ENCODE assay signal across 14 mouse cellular contexts in the genomic region with DNA sequence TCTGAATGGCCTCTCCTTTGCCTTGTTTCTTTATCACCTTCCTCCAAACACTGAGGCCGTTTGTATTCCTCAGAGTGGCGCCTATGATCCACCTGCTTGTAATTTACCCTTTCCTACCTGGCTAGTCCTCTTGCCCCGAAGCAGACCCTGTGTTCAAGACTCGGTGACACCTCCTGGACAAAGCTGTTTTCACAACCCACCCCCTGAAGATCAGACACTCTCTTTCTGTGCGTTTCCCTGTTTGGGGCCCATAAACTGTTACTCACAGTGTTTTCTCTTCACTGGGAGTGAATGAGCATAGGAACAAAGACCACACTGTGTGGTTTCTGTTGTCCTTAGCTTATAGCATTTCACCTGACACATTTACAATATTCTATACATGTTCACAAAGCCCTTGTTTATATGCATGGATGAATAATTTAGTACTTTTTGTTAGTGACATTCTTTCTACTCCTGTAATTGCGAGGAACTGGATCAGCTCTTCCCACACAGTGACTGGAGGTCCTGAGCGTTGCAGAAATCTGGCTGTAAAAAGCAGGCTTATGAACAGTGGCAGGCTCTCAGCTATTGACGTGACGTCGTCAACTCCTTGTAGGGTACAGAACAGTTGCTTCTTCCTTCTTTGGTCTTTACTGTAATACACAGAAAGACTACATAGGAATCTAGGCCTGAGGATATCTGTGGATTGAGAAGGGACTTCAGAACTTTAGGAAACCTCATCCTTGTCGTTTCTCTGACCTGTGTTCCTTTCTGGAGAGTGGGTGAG.
DNase-seq lines count a peak whose midpoint lies in the region; ATAC-seq lines count a peak whose summit lies in the region.
"Had no signal": no experiment of that assay in that cellular context is flagged by ENCODE, and none has a peak within 500 bp of the region (broad histone marks: within the 10 kb centered on the region; RNA-seq: fewer than 3 reads in every experiment).

No protein-coding gene starts in this region.

- H3K4me1 ChIP-seq in hindbrain, embryonic 12.5 days, result peaks cover 59% of the 10 kb centered on the region
- peaks cover 6% of the 10 kb centered on the region; the same call in 1 of the 2 replicates for H3K4me1 ChIP-seq in hindbrain, embryonic 11.5 days (replicated peaks; ENCODE audit: control insufficient read depth, insufficient read depth, low read length)
- H3K4me1 ChIP-seq in midbrain, embryonic 13.5 days (replicated peaks), result peaks cover 53% of the 10 kb centered on the region
- peaks cover 18% of the 10 kb centered on the region for H3K4me1 ChIP-seq in midbrain, embryonic 16.5 days (ENCODE audit: control insufficient read depth, insufficient read depth, low read length)
- peaks cover 29% of the 10 kb centered on the region for H3K4me1 ChIP-seq in forebrain, embryonic 14.5 days (ENCODE audit: control insufficient read depth, insufficient read depth, low read length)
- H3K4me1 ChIP-seq in stomach, embryonic 16.5 days (ENCODE audit: control insufficient read depth, insufficient read depth, low read length), result peaks cover 35% of the 10 kb centered on the region

- H3K36me3 ChIP-seq in hindbrain, embryonic 12.5 days, result no peaks in the 10 kb centered on the region
- no peaks in the 10 kb centered on the region for H3K36me3 ChIP-seq in hindbrain, embryonic 11.5 days (ENCODE audit: control insufficient read depth, insufficient read depth, low read length)
- no peaks in the 10 kb centered on the region for H3K36me3 ChIP-seq in midbrain, embryonic 13.5 days
- H3K36me3 ChIP-seq in midbrain, embryonic 16.5 days (ENCODE audit: control insufficient read depth, insufficient read depth, low read length), result no peaks in the 10 kb centered on the region
- H3K36me3 ChIP-seq in forebrain, embryonic 14.5 days (ENCODE audit: control insufficient read depth, insufficient read depth, low read length), result no peaks in the 10 kb centered on the region
- no peaks in the 10 kb centered on the region for H3K36me3 ChIP-seq in stomach, embryonic 16.5 days (ENCODE audit: control insufficient read depth, insufficient read depth, low read length)
- H3K36me3 ChIP-seq: limb, embryonic 15.5 days had no signal

- H3K27me3 ChIP-seq in hindbrain, embryonic 12.5 days, result no peaks in the 10 kb centered on the region
- no peaks in the 10 kb centered on the region for H3K27me3 ChIP-seq in hindbrain, embryonic 11.5 days (ENCODE audit: control insufficient read depth, insufficient read depth, low read length)
- H3K27me3 ChIP-seq in midbrain, embryonic 13.5 days, result no peaks in the 10 kb centered on the region
- H3K27me3 ChIP-seq in midbrain, embryonic 16.5 days (ENCODE audit: control insufficient read depth, insufficient read depth, low read depth, low read length), result no peaks in the 10 kb centered on the region
- H3K27me3 ChIP-seq in forebrain, embryonic 14.5 days (replicated peaks; ENCODE audit: control insufficient read depth, insufficient read depth, low read length), result no peaks in the 10 kb centered on the region
- no peaks in the 10 kb centered on the region for H3K27me3 ChIP-seq in stomach, embryonic 16.5 days (ENCODE audit: control insufficient read depth, insufficient read depth, low read length)
- H3K27me3 ChIP-seq: limb, embryonic 15.5 days had no signal

- H3K4me3 ChIP-seq in hindbrain, embryonic 12.5 days, result no peak overlapping the region
- no peak overlapping the region for H3K4me3 ChIP-seq in hindbrain, embryonic 11.5 days (ENCODE audit: low read depth, low read length)
- no peak overlapping the region for H3K4me3 ChIP-seq in midbrain, embryonic 13.5 days (replicated peaks)
- no peak overlapping the region for H3K4me3 ChIP-seq in midbrain, embryonic 16.5 days (ENCODE audit: low read depth, low read length)
- H3K4me3 ChIP-seq in forebrain, embryonic 14.5 days (ENCODE audit: low read depth, low read length), result no peak overlapping the region
- no peak overlapping the region for H3K4me3 ChIP-seq in stomach, embryonic 16.5 days (replicated peaks; ENCODE audit: low read length)
- H3K4me3 ChIP-seq: limb, embryonic 15.5 days had no signal

- no peak for ATAC-seq in hindbrain, embryonic 12.5 days (ENCODE audit: low FRiP score)
- no peak for ATAC-seq in hindbrain, embryonic 11.5 days (ENCODE audit: low FRiP score)
- no peak for ATAC-seq in midbrain, embryonic 13.5 days
- no peak for ATAC-seq in midbrain, embryonic 16.5 days
- peak; percentile 65 for ATAC-seq in forebrain, embryonic 14.5 days
- ATAC-seq in stomach, embryonic 16.5 days (ENCODE audit: insufficient read depth, low FRiP score), result no peak

- H3K27ac ChIP-seq in hindbrain, embryonic 12.5 days, result peak overlapping the region; percentile 24
- no peak overlapping the region for H3K27ac ChIP-seq in hindbrain, embryonic 11.5 days (ENCODE audit: low read depth, low read length)
- H3K27ac ChIP-seq in midbrain, embryonic 13.5 days, result 0 out of 2 replicates have a peak overlapping the region, but pooled peaks have one; percentile 44
- no peak overlapping the region for H3K27ac ChIP-seq in midbrain, embryonic 16.5 days (ENCODE audit: low read length)
- no peak overlapping the region for H3K27ac ChIP-seq in forebrain, embryonic 14.5 days (ENCODE audit: low read depth, low read length)
- H3K27ac ChIP-seq in stomach, embryonic 16.5 days (ENCODE audit: low read length), result peak overlapping the region; percentile 90

- DNase-seq in hindbrain, embryonic 11.5 days (ENCODE audit: low spot score), result no peak
- DNase-seq in forebrain, embryonic 14.5 days (ENCODE audit: low spot score), result peak; percentile 31
- DNase-seq in cerebellum, adult 18-20 months, result no peak
- DNase-seq in adrenal gland, postnatal 14 days, result no peak
- DNase-seq: cerebellum, adult 9-11 months; heart, adult 18-20 months; heart, postnatal 4 days; kidney, postnatal 36 days; thymus, postnatal 36 days had no signal

- H3K9ac ChIP-seq in hindbrain, embryonic 12.5 days, result no peak overlapping the region
- H3K9ac ChIP-seq in hindbrain, embryonic 11.5 days (ENCODE audit: low read depth, low read length), result no peak overlapping the region
- no peak overlapping the region for H3K9ac ChIP-seq in midbrain, embryonic 13.5 days (replicated peaks)
- H3K9ac ChIP-seq in midbrain, embryonic 16.5 days (ENCODE audit: low read depth, low read length), result no peak overlapping the region
- peak overlapping the region; percentile 38; the same call in 1 of the 2 replicates for H3K9ac ChIP-seq in forebrain, embryonic 14.5 days (ENCODE audit: low read length)
- 0 out of 2 replicates have a peak overlapping the region, but pooled peaks have one; percentile 36 for H3K9ac ChIP-seq in stomach, embryonic 16.5 days (ENCODE audit: low read length)
- H3K9ac ChIP-seq: limb, embryonic 15.5 days had no signal

- no peak overlapping the region for H3K4me2 ChIP-seq in hindbrain, embryonic 12.5 days (replicated peaks)
- H3K4me2 ChIP-seq in hindbrain, embryonic 11.5 days (replicated peaks; ENCODE audit: low read depth, low read length), result no peak overlapping the region
- H3K4me2 ChIP-seq in midbrain, embryonic 13.5 days (replicated peaks), result no peak overlapping the region
- no peak overlapping the region for H3K4me2 ChIP-seq in midbrain, embryonic 16.5 days (ENCODE audit: low read length)
- no peak overlapping the region for H3K4me2 ChIP-seq in forebrain, embryonic 14.5 days (ENCODE audit: low read length)
- H3K4me2 ChIP-seq in stomach, embryonic 16.5 days (ENCODE audit: low read depth, low read length), result no peak overlapping the region
- H3K4me2 ChIP-seq: limb, embryonic 15.5 days had no signal

- H3K9me3 ChIP-seq in hindbrain, embryonic 12.5 days (replicated peaks), result peaks cover 7% of the 10 kb centered on the region; the same call in 1 of the 2 replicates
- no peaks in the 10 kb centered on the region for H3K9me3 ChIP-seq in hindbrain, embryonic 11.5 days (ENCODE audit: control insufficient read depth, low read length)
- no peaks in the 10 kb centered on the region for H3K9me3 ChIP-seq in midbrain, embryonic 13.5 days
- no peaks in the 10 kb centered on the region for H3K9me3 ChIP-seq in midbrain, embryonic 16.5 days (replicated peaks; ENCODE audit: control insufficient read depth, low read length, poor library complexity, severe bottlenecking)
- H3K9me3 ChIP-seq in forebrain, embryonic 14.5 days (replicated peaks; ENCODE audit: control insufficient read depth, low read length), result no peaks in the 10 kb centered on the region
- H3K9me3 ChIP-seq in stomach, embryonic 16.5 days (replicated peaks; ENCODE audit: control insufficient read depth, low read length), result no peaks in the 10 kb centered on the region
- H3K9me3 ChIP-seq: limb, embryonic 15.5 days had no signal

- WGBS in hindbrain, embryonic 12.5 days, result 42% methylated on average over 11 of the region's 11 CpGs
- WGBS in hindbrain, embryonic 11.5 days, result 53% methylated on average over 11 of the region's 11 CpGs
- WGBS in midbrain, embryonic 13.5 days, result 52% methylated on average over 11 of the region's 11 CpGs
- 41% methylated on average over 11 of the region's 11 CpGs for WGBS in midbrain, embryonic 16.5 days
- WGBS in forebrain, embryonic 14.5 days, result 15% methylated on average over 11 of the region's 11 CpGs
- 55% methylated on average over 11 of the region's 11 CpGs for WGBS in stomach, embryonic 16.5 days

Comparison
In these comparisons a context has a peak if more than half of its experiments do, and no peak if none do; other contexts are left out.
1. H3K27ac ChIP-seq: peak in hindbrain, embryonic 12.5 days (single experiment), midbrain, embryonic 13.5 days (single experiment) and stomach, embryonic 16.5 days (single experiment); none in hindbrain, embryonic 11.5 days (single experiment), midbrain, embryonic 16.5 days (single experiment) and forebrain, embryonic 14.5 days (single experiment).
2. H3K9ac ChIP-seq: peak in forebrain, embryonic 14.5 days (single experiment) and stomach, embryonic 16.5 days (single experiment); none in hindbrain, embryonic 12.5 days (single experiment), hindbrain, embryonic 11.5 days (single experiment), midbrain, embryonic 13.5 days (single experiment) and midbrain, embryonic 16.5 days (single experiment).